Mouse (Mus musculus) intestine, embryonic 16.5 days (tissue): ENCODE measurements around the gene Ndufa5. TPM values are rescaled to one million over a fixed set of nuclear protein-coding genes. Genes with fewer than 3 reads are reported as not detected.
A peak's percentile ranks its signal among the peaks of the same experiment; 100 is the strongest.

ENCODE experiments used
- ATAC-seq: fragments of 200-750 bp; cut with Nextera tagmentation; 2 replicates; pipeline ENCODE4 v1.8.0; 2017; ENCODE audit warnings: moderate TSS enrichment, moderate library complexity
- H3K27ac ChIP-seq: fragments of 300-500 bp; sonication (generic); 2 replicates; pipeline ENCODE4 v1.5.1; 2014; ENCODE audit warnings: mild to moderate bottlenecking, low read length
- H3K27me3 ChIP-seq: fragments of 300-500 bp; sonication (generic); replicated peaks from 2 replicates; pipeline ENCODE4 v1.6.1; 2014; ENCODE audit warnings: low read length, control low read depth, mixed read lengths; ENCODE audit not compliant: control insufficient read depth, insufficient read depth
- H3K36me3 ChIP-seq: fragments of 300-500 bp; sonication (generic); 2 replicates; pipeline ENCODE4 v1.6.1; 2014; ENCODE audit warnings: low read length, control low read depth; ENCODE audit not compliant: control insufficient read depth, insufficient read depth
- H3K4me1 ChIP-seq: fragments of 300-500 bp; sonication (generic); 2 replicates; pipeline ENCODE4 v1.6.1; 2014; ENCODE audit warnings: low read length, control low read depth, mixed read lengths; ENCODE audit not compliant: control insufficient read depth, insufficient read depth
- H3K4me2 ChIP-seq: fragments of 300-500 bp; sonication (generic); 2 replicates; pipeline ENCODE4 v1.6.1; 2014; ENCODE audit warnings: low read depth, low read length, control low read depth
- H3K4me3 ChIP-seq: fragments of 300-500 bp; sonication (generic); 2 replicates; pipeline ENCODE4 v1.5.1; 2014; ENCODE audit warnings: mild to moderate bottlenecking, low read length
- H3K9ac ChIP-seq: fragments of 300-500 bp; sonication (generic); 2 replicates; pipeline ENCODE4 v1.6.1; 2014; ENCODE audit warnings: low read depth, low read length
- H3K9me3 ChIP-seq: fragments of 300-500 bp; sonication (generic); 2 replicates; pipeline ENCODE4 v1.6.1; 2016; ENCODE audit warnings: low read length, control low read depth; ENCODE audit not compliant: control insufficient read depth
- WGBS: fragments of 180-500 bp; shearing (Covaris S2); extraction: QIAGEN DNeasy Blood & Tissue Kit; methylation state at CpG from one replicate; pipeline ENCODE4 v1.1.7; 2014; 5-methylcytosine and 5-hydroxymethylcytosine counted together
- polyA plus RNA-seq: library from polyadenylated mRNA; unstranded; fragments of >200 nt; fragmentation: Nextera tagmentation; extraction: Ambion mirVana; gene quantifications from 2 replicates; pipeline ENCODE4 v1.2.1, GENCODE M21; 2015

The Ndufa5 gene
- polyA plus RNA-seq, 1 experiment from 2014 or later = 393 TPM

DNA sequence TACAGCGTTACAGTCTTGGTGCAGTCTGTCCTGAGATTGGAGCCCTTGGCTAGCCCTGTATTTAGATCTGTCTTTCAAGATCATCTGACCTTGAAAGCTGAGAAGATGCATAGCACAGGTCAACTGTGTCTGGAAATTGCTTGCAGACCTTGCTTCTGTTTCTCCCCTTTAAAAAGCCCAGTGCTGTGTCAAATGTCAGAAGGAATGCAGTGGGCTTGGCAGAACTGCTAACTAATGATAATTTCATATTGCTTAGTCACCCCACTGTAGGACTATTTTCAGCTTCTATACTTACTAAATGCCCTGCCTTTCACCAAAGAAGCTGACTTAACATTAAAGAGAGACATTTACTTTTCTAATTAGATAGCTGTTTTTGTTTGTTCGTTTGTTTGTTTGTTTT lies 27.7 kb upstream of the Ndufa5 start:
- Histone ChIP-seq H3K4me3 (no peak overlapping the region), H3K4me2 (no peak overlapping the region), H3K27me3 (no peaks in the 10 kb centered on the region), H3K27ac (no peak overlapping the region), H3K9me3 (no peaks in the 10 kb centered on the region), H3K9ac (no peak overlapping the region), H3K4me1 (no peaks in the 10 kb centered on the region), H3K36me3 (no peaks in the 10 kb centered on the region)
- 79% methylated on average over 2 of the region's 2 CpGs for WGBS
- no peak for ATAC-seq

- Histone ChIP-seq H3K9me3 (no peaks in the 10 kb centered on the region), H3K27ac (no peak overlapping the region), H3K9ac (no peak overlapping the region), H3K27me3 (no peaks in the 10 kb centered on the region), H3K36me3 (no peaks in the 10 kb centered on the region), H3K4me1 (no peaks in the 10 kb centered on the region), H3K4me2 (peak overlapping the region; percentile 4; the same call in 1 of the 2 replicates), H3K4me3 (no peak overlapping the region)
- 45% methylated on average over 11 of the region's 11 CpGs for WGBS
- ATAC-seq = no peak
Observed at GRCm38 (mm10) chr6:24554427-24555086, 26.7 kb upstream of the Ndufa5 start.

DNA sequence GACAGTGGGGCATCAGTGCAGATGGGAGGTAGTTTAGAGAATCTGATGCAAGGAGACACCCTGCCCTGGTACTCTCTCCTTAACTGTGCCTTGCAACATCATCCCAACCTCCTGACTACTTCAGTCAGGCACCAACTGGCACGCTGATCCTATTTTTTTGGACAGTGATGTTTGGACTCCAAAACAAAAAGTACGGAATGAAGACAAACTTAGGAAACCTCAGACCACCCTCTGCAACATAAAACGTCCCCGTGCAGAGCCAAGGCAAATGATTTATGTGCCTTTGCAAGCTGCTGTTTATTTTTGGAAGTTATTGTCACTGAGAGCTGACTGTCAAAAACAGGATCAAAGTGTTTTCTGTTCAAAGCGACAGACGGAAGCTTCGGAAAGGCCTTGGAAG lies 24.2 kb upstream of the Ndufa5 start:
- Histone ChIP-seq H3K9ac (no peak overlapping the region), H3K4me2 (no peak overlapping the region), H3K9me3 (no peaks in the 10 kb centered on the region), H3K4me1 (no peaks in the 10 kb centered on the region), H3K27me3 (no peaks in the 10 kb centered on the region), H3K27ac (no peak overlapping the region), H3K36me3 (no peaks in the 10 kb centered on the region), H3K4me3 (no peak overlapping the region)
- no peak for ATAC-seq
- 47% methylated on average over 7 of the region's 7 CpGs for WGBS

DNA sequence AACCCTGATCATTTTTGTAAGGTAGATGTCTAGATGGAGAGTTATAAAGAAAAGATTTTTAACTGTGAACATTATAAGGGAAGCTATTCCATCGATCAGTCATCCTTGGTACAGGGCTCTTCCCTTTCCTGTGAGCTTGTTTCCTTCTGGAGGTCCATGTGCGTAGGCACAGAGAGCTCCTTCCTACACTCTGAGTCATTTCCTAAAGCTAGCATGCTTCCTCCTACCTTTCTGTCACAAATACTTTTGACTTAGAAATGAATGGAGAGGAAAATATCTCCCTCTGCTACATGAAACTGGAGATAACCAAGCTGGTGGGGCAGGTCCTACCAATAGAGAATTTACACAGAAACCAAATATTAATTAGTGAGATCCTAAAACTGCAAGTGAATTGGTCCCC lies 22.0 kb upstream of the Ndufa5 start:
- ATAC-seq = no peak
- no peaks in the 10 kb centered on the region for H3K4me1 ChIP-seq
- no peaks in the 10 kb centered on the region for H3K9me3 ChIP-seq
- no peak overlapping the region for H3K9ac ChIP-seq
- 81% methylated on average over 2 of the region's 2 CpGs for WGBS
- no peak overlapping the region for H3K27ac ChIP-seq
- no peak overlapping the region for H3K4me2 ChIP-seq
- H3K36me3 ChIP-seq = no peaks in the 10 kb centered on the region
- no peak overlapping the region for H3K4me3 ChIP-seq
- no peaks in the 10 kb centered on the region for H3K27me3 ChIP-seq

DNA sequence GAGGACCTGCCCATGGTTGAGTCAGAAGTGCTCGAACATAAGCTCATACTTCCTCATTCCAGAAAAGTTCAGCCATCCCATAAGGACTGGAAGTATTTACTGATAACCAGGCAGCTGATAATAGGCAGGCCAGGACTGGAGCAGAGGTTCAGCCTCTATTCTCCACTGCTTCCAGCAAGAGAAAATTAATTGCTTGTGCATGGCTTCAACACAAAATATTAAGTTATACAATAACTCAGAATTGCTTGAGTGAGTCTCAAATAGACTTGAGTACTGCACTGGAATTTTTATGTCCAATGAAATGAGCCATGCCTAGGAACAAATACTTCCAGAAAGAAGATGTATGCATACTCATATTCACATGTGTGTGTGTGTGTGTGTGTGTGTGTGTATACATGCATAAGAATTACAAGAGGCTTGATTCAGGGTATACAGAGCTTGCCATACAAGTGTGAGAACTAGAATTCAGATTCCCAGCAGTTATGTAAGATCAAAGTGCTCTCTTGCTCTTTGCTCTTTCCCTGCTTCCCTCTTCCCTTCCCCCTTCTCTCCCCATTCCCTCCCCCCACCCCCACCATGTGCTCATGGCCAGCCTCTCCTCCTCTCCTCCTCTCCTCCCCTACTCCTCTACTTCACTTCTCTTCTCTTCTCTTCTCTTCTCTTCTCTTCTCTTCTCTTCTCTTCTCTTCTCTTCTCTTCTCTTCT lies 19.1 kb upstream of the Ndufa5 start:
- no peak overlapping the region for H3K9ac ChIP-seq
- no peaks in the 10 kb centered on the region for H3K36me3 ChIP-seq
- no peak overlapping the region for H3K27ac ChIP-seq
- peak; percentile 98 for ATAC-seq
- H3K4me2 ChIP-seq = no peak overlapping the region
- H3K27me3 ChIP-seq = no peaks in the 10 kb centered on the region
- 38% methylated on average over 1 of the region's 1 CpGs for WGBS
- H3K9me3 ChIP-seq = no peaks in the 10 kb centered on the region
- H3K4me1 ChIP-seq = no peaks in the 10 kb centered on the region
- no peak overlapping the region for H3K4me3 ChIP-seq

GRCm38 (mm10) chr6:24543119-24543591 lies 15.3 kb upstream of the Ndufa5 start:
- Histone ChIP-seq H3K4me3 (no peak overlapping the region), H3K4me2 (no peak overlapping the region), H3K4me1 (no peaks in the 10 kb centered on the region), H3K27me3 (no peaks in the 10 kb centered on the region), H3K9ac (no peak overlapping the region), H3K27ac (no peak overlapping the region), H3K36me3 (no peaks in the 10 kb centered on the region), H3K9me3 (no peaks in the 10 kb centered on the region)
- no peak for ATAC-seq
- WGBS = 70% methylated on average over 6 of the region's 6 CpGs

GRCm38 (mm10) chr6:24542393-24542792 lies 14.6 kb upstream of the Ndufa5 start:
- Histone ChIP-seq H3K4me3 (no peak overlapping the region), H3K4me1 (no peaks in the 10 kb centered on the region), H3K9ac (no peak overlapping the region), H3K27ac (no peak overlapping the region), H3K36me3 (no peaks in the 10 kb centered on the region), H3K4me2 (no peak overlapping the region), H3K9me3 (no peaks in the 10 kb centered on the region), H3K27me3 (no peaks in the 10 kb centered on the region)
- ATAC-seq = no peak

GRCm38 (mm10) chr6:24540106-24540505 lies 12.3 kb upstream of the Ndufa5 start:
- no peak overlapping the region for H3K4me3 ChIP-seq
- WGBS = 77% methylated on average over 4 of the region's 4 CpGs

DNA sequence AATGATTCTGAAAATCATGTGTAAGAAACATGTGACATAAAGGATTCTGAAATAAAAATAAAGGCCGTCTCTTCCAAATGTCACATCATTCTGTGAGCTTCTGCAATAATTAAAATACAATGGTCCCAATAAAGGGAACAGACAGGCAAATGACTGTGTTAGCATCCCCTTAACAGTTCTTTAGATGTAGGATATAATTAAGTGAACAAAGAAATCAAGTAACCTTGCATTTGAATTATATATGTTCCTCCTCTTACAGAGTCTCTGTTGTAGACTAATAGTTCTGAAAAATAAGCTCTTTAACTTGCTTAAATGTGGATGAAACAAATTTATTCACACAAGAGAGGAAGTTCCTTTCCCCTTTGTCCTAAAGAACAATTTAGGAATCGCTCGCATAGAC lies 10.6 kb upstream of the Ndufa5 start:
- no peak overlapping the region for H3K27ac ChIP-seq
- no peaks in the 10 kb centered on the region for H3K9me3 ChIP-seq
- H3K4me2 ChIP-seq = no peak overlapping the region
- H3K36me3 ChIP-seq = no peaks in the 10 kb centered on the region
- no peak overlapping the region for H3K9ac ChIP-seq
- ATAC-seq = no peak
- WGBS = 87% methylated on average over 3 of the region's 3 CpGs
- no peaks in the 10 kb centered on the region for H3K27me3 ChIP-seq
- no peak overlapping the region for H3K4me3 ChIP-seq
- no peaks in the 10 kb centered on the region for H3K4me1 ChIP-seq

More at GRCm38 (mm10) chr6:24540106-24540505, 12.3 kb upstream of the Ndufa5 start:
- no peak for ATAC-seq
- no peaks in the 10 kb centered on the region for H3K4me1 ChIP-seq
- no peak overlapping the region for H3K9ac ChIP-seq
- H3K27ac ChIP-seq = no peak overlapping the region
- H3K4me2 ChIP-seq = no peak overlapping the region
- no peaks in the 10 kb centered on the region for H3K27me3 ChIP-seq
- no peaks in the 10 kb centered on the region for H3K36me3 ChIP-seq
- H3K9me3 ChIP-seq = no peaks in the 10 kb centered on the region
